Mouse (Mus musculus) embryonic facial prominence, embryonic 15.5 days (tissue): ENCODE measurements around the gene Aym1. TPM values are rescaled to one million over a fixed set of nuclear protein-coding genes. Genes with fewer than 3 reads are reported as not detected.
"Not testable (repeated sequence)": the region's sequence is repeated elsewhere in the genome, so short reads cannot be mapped to it uniquely, and the experiment has no call there.

Experiments used
- ATAC-seq: fragments of 200-750 bp; cut with Nextera tagmentation; 2 replicates; pipeline ENCODE4 v1.8.0; 2017; ENCODE audit warnings: low read depth, moderate TSS enrichment; ENCODE audit not compliant: insufficient number of reproducible peaks, low FRiP score, low TSS enrichment
- H3K27ac ChIP-seq: fragments of 300-500 bp; sonication (generic); replicated peaks from 2 replicates; pipeline ENCODE4 v1.5.1; 2015; ENCODE audit warnings: mild to moderate bottlenecking, inconsistent platforms
- H3K27me3 ChIP-seq: fragments of 300-500 bp; sonication (generic); 2 replicates; pipeline ENCODE4 v1.6.1; 2015; ENCODE audit warnings: inconsistent platforms
- H3K36me3 ChIP-seq: fragments of 300-500 bp; sonication (generic); 2 replicates; pipeline ENCODE4 v1.6.1; 2015; ENCODE audit warnings: mild to moderate bottlenecking, inconsistent platforms
- H3K4me1 ChIP-seq: fragments of 300-500 bp; sonication (generic); 2 replicates; pipeline ENCODE4 v1.6.1; 2015; ENCODE audit warnings: inconsistent platforms
- H3K4me2 ChIP-seq: fragments of 300-500 bp; sonication (generic); replicated peaks from 2 replicates; pipeline ENCODE4 v1.6.1; 2015; ENCODE audit warnings: mild to moderate bottlenecking, inconsistent platforms
- H3K4me3 ChIP-seq: fragments of 300-500 bp; sonication (generic); replicated peaks from 2 replicates; pipeline ENCODE4 v1.5.1; 2015; ENCODE audit warnings: mild to moderate bottlenecking, inconsistent platforms
- H3K9ac ChIP-seq: fragments of 300-500 bp; sonication (generic); 2 replicates; pipeline ENCODE4 v1.6.1; 2015; ENCODE audit warnings: inconsistent platforms
- H3K9me3 ChIP-seq: fragments of 300-500 bp; sonication (generic); replicated peaks from 2 replicates; pipeline ENCODE4 v1.6.1; 2016; ENCODE audit warnings: inconsistent platforms
- WGBS: fragments of 180-500 bp; shearing (Covaris S2); methylation state at CpG from one replicate; pipeline ENCODE4 v1.1.7; 2015; 5-methylcytosine and 5-hydroxymethylcytosine counted together
- polyA plus RNA-seq: library from polyadenylated mRNA; unstranded; fragments of >200 nt; fragmentation: Nextera tagmentation; extraction: Ambion mirVana; gene quantifications from 2 replicates; pipeline ENCODE4 v1.2.1, GENCODE M21; 2015

Aym1 gene
- polyA plus RNA-seq, 1 experiment from 2014 or later = not detected

DNA sequence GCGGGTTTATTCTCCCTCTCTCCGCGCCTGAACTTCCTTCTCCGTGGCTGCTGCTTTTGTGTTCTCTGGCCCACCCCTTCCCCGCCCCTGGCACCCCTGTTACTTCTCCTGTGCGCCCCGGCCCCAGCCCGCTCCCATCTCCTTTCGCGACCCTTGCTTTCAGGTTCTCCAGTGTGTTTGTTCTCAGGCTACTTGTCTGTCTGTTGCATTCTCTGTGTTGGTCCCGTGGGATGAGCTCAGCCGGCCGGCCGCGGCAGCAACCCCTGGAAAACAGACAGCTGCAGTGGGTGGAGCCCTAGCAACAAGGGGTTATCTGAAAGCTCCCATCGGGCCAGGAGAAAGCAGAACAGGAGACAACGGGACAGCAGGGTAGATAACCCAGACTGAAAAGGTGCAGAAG is 21.4 kb upstream of the Aym1 start:
- ATAC-seq = no peak
- Histone ChIP-seq H3K27ac (no peak overlapping the region), H3K27me3 (peaks cover 75% of the 10 kb centered on the region), H3K9ac (no peak overlapping the region), H3K4me2 (peak overlapping the region; percentile 40), H3K4me3 (peak overlapping the region; percentile 31), H3K36me3 (no peaks in the 10 kb centered on the region), H3K9me3 (no peaks in the 10 kb centered on the region), H3K4me1 (peaks cover 19% of the 10 kb centered on the region)
- WGBS = 1% methylated on average over 17 of the region's 17 CpGs

DNA sequence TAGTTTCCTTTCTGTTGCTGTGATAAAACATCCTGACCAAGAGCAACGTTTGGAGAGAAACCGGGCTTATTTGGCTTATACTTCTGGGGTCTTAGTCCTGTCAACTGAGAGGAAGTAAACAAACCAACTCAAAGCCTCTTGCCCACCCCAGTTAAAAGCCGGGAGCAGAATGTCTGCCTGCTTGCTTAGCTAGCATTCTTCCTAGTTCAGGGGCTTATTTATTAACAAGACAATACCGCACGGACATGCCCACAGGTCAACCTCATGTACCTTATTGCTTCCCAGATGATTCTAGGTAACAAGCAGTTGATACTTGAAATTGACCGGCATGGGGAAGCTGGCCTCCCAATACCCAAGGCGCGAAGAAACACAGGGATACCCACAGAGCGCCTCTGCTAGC is 20.8 kb upstream of the Aym1 start:
- Histone ChIP-seq H3K4me3 (peak overlapping the region; percentile 31; the same call in 1 of the 2 replicates), H3K27ac (no peak overlapping the region), H3K9ac (no peak overlapping the region), H3K4me2 (peak overlapping the region; percentile 40), H3K27me3 (peaks cover 73% of the 10 kb centered on the region), H3K4me1 (peaks cover 19% of the 10 kb centered on the region), H3K36me3 (no peaks in the 10 kb centered on the region), H3K9me3 (no peaks in the 10 kb centered on the region)
- 41% methylated on average over 9 of the region's 9 CpGs for WGBS
- no peak for ATAC-seq

DNA sequence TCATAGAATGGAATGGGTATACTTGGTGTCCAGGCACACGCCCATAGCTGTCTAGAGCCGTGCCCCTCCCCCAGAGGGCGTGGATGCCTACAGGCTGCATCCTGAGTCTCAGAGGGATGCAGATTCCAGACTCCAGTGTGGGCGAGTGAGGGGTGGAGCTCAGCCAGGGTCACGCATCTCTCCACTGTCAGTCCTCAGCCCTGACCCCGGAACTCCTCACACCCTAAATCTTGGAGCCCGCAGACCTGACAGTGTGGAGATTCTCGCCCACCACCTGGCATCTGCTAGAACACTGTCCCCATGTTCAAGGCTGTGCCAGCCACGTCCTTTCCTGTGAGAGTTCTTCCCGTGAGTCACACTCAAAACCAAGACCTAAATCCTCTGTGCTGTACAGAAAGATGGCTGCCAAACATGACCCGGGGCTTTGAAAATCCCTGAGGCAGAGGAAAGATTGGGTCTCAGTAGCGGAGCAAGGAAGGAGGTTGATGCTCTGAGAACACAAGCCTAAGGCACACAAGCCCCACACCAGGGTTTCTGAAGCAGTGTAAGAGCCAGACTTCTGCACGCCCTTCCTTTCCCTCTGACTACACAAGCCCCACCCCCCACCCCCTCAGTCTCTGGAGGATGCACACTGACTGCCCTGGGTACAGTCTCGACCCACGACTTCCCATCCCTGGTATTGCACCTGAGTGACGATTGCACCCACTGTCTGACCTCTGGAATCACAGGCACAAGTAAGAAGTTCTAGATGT is 12.3 kb upstream of the Aym1 start:
- Histone ChIP-seq H3K4me3 (no peak overlapping the region), H3K9ac (no peak overlapping the region), H3K4me1 (peaks cover 8% of the 10 kb centered on the region), H3K27me3 (peaks cover 62% of the 10 kb centered on the region), H3K9me3 (no peaks in the 10 kb centered on the region), H3K27ac (no peak overlapping the region), H3K4me2 (no peak overlapping the region), H3K36me3 (no peaks in the 10 kb centered on the region)
- ATAC-seq = no peak
- WGBS = 22% methylated on average over 16 of the region's 16 CpGs

DNA sequence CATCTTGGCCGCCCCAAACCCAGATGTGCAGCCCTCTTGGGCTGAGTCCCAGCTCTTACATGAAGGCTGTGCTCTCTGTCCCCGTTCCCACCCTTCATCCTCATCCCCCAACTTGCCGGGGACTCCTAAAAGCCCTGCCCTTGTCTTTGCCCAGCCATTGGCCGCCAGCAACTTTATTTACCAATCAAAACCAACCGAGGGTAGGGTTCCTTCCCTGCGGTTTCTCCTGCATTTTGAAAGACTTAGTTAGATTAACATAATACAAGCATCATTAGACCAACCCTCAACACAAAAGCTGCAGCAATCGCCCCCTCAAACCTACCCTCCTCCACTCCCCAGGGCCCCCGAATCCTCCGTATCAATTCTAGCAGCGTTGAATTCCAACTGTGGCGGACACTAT is 11.3 kb upstream of the Aym1 start:
- H3K4me1 ChIP-seq = peaks cover 8% of the 10 kb centered on the region
- no peaks in the 10 kb centered on the region for H3K9me3 ChIP-seq
- no peak overlapping the region for H3K27ac ChIP-seq
- no peak overlapping the region for H3K4me3 ChIP-seq
- no peak for ATAC-seq
- H3K9ac ChIP-seq = no peak overlapping the region
- 5% methylated on average over 11 of the region's 11 CpGs for WGBS
- peaks cover 69% of the 10 kb centered on the region for H3K27me3 ChIP-seq
- H3K4me2 ChIP-seq = no peak overlapping the region
- H3K36me3 ChIP-seq = no peaks in the 10 kb centered on the region

DNA sequence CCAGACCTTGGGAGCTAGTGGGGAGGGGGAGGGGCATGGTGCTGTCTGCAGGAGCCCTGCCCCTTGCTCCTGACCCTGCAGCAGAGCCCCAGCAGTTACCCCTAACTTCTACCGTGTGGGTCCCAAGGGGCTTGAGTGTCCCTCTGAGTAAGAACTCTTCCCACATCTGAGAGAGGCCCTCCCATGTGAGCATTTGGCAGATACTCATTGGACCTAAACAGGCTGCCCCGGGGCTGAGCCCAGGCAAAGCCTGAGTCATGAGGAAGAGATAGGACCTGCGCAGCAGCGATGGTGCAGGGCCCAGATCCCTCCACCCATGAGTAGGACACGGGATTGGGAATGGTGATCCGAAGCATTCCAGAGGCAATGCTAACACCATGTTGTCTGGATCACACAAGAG is 10.4 kb upstream of the Aym1 start:
- WGBS = 40% methylated on average over 6 of the region's 6 CpGs

DNA sequence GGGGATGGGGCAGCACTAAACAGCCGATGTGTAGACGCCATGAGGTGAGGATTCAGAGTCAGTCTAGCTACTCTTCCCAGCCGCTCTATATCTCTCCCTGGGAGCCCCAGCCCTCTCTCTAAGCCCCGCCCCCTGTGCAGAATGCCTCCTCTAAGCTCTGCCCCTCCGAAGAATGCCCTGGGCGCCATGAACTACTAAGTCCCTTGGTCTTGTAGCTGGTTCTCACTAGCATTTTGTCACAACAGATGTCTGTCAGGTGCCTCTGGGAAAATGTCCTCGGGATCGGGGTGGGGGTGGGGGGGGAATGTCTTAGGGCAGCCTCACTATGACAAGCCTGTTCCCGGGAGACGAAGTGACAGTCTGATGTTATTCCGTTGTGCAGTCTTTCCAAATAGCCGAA is 9.5 kb upstream of the Aym1 start:
- peaks cover 78% of the 10 kb centered on the region for H3K27me3 ChIP-seq
- H3K4me1 ChIP-seq = peaks cover 8% of the 10 kb centered on the region
- H3K9me3 ChIP-seq = no peaks in the 10 kb centered on the region
- WGBS = 24% methylated on average over 12 of the region's 12 CpGs
- no peaks in the 10 kb centered on the region for H3K36me3 ChIP-seq
- H3K9ac ChIP-seq = no peak overlapping the region
- no peak overlapping the region for H3K27ac ChIP-seq
- no peak for ATAC-seq
- H3K4me2 ChIP-seq = no peak overlapping the region
- no peak overlapping the region for H3K4me3 ChIP-seq

More for the DNA sequence above, 10.4 kb upstream of the Aym1 start:
- not testable (repeated sequence) for H3K4me3 ChIP-seq, H3K4me1 ChIP-seq, H3K36me3 ChIP-seq, ATAC-seq, H3K9me3 ChIP-seq, H3K9ac ChIP-seq, H3K4me2 ChIP-seq, H3K27ac ChIP-seq
- H3K27me3 ChIP-seq = peaks cover 76% of the 10 kb centered on the region

DNA sequence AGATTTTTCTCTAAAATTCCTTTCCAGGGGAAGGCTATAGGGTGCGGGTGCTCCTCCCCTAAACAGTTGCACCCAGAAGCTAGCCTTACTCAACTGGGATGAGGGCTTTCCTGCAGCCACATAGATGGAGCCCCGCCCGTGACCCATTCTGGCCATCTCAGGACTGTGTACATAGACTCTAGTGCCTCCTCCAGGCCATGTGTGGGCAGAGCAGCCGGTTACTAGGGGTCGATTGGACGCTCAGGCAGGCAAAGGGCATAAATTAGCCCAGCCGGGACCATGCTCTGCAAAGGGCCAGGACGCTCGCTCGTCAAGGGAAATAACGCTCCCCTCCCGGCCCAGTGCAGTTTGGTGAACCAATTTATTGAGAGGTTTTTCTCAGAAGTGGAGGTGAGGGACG is 8.5 kb upstream of the Aym1 start:
- ATAC-seq = no peak; the same call in 1 of the 2 replicates
- H3K27me3 ChIP-seq = peaks cover 81% of the 10 kb centered on the region
- no peak overlapping the region for H3K4me3 ChIP-seq
- H3K36me3 ChIP-seq = no peaks in the 10 kb centered on the region
- no peak overlapping the region for H3K9ac ChIP-seq
- H3K4me1 ChIP-seq = peaks cover 8% of the 10 kb centered on the region
- H3K4me2 ChIP-seq = no peak overlapping the region
- no peaks in the 10 kb centered on the region for H3K9me3 ChIP-seq
- no peak overlapping the region for H3K27ac ChIP-seq
- 10% methylated on average over 13 of the region's 13 CpGs for WGBS

DNA sequence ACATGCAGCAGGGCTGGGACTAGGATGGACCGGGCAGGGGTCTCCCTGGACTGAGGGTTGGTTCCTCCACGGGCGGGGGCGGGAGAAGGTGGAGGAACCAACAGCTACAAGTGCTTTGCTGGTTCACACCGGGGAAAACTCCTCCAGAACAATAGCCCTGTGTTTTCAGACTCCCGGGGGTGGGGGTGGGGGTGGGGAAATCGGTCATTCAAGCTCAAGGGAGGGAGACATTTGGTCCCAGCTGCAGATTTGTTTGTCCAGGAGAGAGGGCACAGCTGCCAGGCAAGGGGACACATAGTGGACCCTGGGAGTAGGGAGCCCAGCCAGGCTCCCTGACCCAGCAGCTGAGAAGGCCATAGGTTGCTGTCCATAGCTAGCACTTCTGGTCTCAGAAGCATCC is 7.9 kb upstream of the Aym1 start:
- no peaks in the 10 kb centered on the region for H3K9me3 ChIP-seq
- 5% methylated on average over 7 of the region's 7 CpGs for WGBS
- no peak for ATAC-seq
- H3K27ac ChIP-seq = no peak overlapping the region
- no peak overlapping the region for H3K9ac ChIP-seq
- peaks cover 8% of the 10 kb centered on the region for H3K4me1 ChIP-seq
- no peak overlapping the region for H3K4me2 ChIP-seq
- H3K4me3 ChIP-seq = no peak overlapping the region
- peaks cover 81% of the 10 kb centered on the region for H3K27me3 ChIP-seq
- H3K36me3 ChIP-seq = no peaks in the 10 kb centered on the region

DNA sequence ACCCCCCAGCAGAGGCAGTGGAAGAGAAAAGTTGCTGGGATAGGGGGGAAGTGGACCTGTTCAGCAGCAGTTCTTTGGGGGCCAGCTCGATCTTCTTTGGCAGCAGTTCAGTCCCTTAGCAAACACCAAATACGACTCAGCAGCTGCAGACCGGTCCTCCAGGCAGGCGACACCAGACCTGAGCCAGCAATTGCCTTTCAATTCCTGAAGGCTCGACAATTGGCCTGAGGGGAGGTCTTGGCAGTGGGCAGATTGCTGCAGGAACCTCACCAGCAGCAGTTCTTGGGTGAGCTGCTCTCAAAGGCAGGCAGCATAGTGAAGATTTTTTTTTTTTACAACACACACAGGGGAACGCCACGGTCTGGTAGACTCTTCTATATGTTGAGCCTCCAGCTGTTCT is 7.3 kb upstream of the Aym1 start:
- Histone ChIP-seq H3K27ac (no peak overlapping the region), H3K4me2 (no peak overlapping the region), H3K9ac (no peak overlapping the region), H3K4me3 (no peak overlapping the region), H3K27me3 (peaks cover 77% of the 10 kb centered on the region), H3K4me1 (peaks cover 5% of the 10 kb centered on the region; the same call in 1 of the 2 replicates), H3K9me3 (no peaks in the 10 kb centered on the region), H3K36me3 (no peaks in the 10 kb centered on the region)
- no peak for ATAC-seq
- 15% methylated on average over 7 of the region's 7 CpGs for WGBS

DNA sequence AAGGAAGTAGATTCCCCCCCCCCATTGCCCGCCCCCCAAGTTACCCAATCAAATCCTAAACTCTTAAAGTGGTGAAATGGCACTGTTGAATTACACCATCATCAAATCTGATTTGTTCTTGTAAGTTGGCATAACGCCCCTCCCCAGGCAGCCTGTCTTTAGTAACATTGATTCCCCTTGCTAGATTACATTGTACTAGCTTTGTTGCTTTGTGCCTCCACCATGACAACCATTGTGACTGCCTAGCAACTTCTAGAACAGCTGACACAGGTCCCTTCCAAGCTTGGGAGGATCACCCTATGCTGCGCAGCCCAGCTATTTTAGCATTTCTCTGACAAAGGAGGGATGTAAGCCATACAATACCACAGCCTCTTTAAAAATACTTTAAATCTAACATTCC is 5.3 kb upstream of the Aym1 start:
- Histone ChIP-seq H3K4me2 (no peak overlapping the region), H3K27ac (no peak overlapping the region), H3K27me3 (peaks cover 57% of the 10 kb centered on the region), H3K9me3 (no peaks in the 10 kb centered on the region), H3K36me3 (no peaks in the 10 kb centered on the region), H3K9ac (no peak overlapping the region), H3K4me3 (no peak overlapping the region), H3K4me1 (no peaks in the 10 kb centered on the region)
- ATAC-seq = no peak
- WGBS = 82% methylated on average over 3 of the region's 3 CpGs

DNA sequence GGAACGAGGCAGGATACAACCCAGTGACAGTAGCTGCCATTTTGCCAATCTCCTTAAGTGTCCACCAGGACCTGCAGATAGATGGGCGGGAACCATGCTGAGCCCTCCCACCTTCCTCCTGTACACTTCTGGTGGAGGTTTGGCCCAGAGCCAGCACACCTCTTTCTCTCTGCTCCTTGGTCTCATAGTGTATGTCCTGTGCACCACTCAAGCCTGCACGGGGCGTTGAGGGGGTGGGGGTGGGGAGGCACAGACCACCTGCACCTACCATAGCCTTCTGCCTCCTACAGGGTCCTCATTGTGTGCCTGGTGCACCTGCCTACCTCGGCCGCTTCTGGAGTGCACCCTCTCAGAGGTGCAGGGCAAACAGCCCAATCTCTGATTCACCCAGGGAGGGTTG is 4.5 kb upstream of the Aym1 start:
- no peaks in the 10 kb centered on the region for H3K9me3 ChIP-seq
- H3K27me3 ChIP-seq = peaks cover 49% of the 10 kb centered on the region
- 69% methylated on average over 6 of the region's 6 CpGs for WGBS

DNA sequence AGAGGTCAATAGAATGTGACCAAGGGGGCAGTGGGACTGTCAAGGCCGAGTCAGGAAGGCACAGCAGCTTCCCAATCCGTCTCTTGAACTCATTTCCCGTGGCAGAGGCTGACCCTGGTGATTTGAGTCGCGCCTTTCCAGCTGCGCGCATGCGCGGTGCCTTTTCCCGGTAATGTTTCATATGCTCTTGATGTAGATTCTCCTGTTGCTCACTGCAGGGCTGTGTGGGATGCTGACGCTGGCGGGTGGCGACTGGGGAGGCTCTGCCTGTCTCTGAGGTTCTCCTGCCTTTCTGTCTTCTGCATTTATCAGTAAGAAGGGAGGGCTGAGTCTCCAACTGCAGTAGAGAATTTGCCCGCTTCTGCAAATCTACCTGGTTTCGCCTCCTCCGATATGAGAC is 2.8 kb upstream of the Aym1 start:
- Histone ChIP-seq H3K4me2 (no peak overlapping the region), H3K9ac (no peak overlapping the region), H3K27ac (no peak overlapping the region), H3K4me3 (no peak overlapping the region), H3K36me3 (no peaks in the 10 kb centered on the region), H3K4me1 (peaks cover 16% of the 10 kb centered on the region), H3K27me3 (peaks cover 32% of the 10 kb centered on the region), H3K9me3 (no peaks in the 10 kb centered on the region)
- no peak for ATAC-seq
- 32% methylated on average over 16 of the region's 16 CpGs for WGBS

More for the DNA sequence above, 4.5 kb upstream of the Aym1 start:
- no peak overlapping the region for H3K9ac ChIP-seq
- peaks cover 7% of the 10 kb centered on the region; the same call in 1 of the 2 replicates for H3K4me1 ChIP-seq
- no peak for ATAC-seq
- H3K4me3 ChIP-seq = no peak overlapping the region
- H3K27ac ChIP-seq = no peak overlapping the region
- H3K36me3 ChIP-seq = no peaks in the 10 kb centered on the region
- H3K4me2 ChIP-seq = no peak overlapping the region
